Mouse (Mus musculus): ENCODE measurements at regions not wholly inside any gene's neighbourhood (a gene's known extent, or its start where the extent isn't known, plus 50 kb on each side); places are given as distances from the start of the nearest gene placed in this dataset.

GRCm38 (mm10) chr2:38420498-38420897 lies 81.4 kb downstream of the Lhx2 start:
- DNase-seq, result no peak

- no peak for DNase-seq
These were observed 83.3 kb downstream of the Lhx2 start for GRCm38 (mm10) chr2:38422406-38422805.

- no peak for DNase-seq
These were observed 84.8 kb downstream of the Lhx2 start for GRCm38 (mm10) chr2:38423886-38424277.

GRCm38 (mm10) chr2:38424278-38424931 lies 85.3 kb downstream of the Lhx2 start:
- DNase-seq, result no peak

GRCm38 (mm10) chr2:38424976-38425375 lies 85.9 kb downstream of the Lhx2 start:
- no peak for DNase-seq

GRCm38 (mm10) chr2:38429752-38430378 lies 81.6 kb upstream of the Nek6 start:
- DNase-seq, result peak; percentile 92

- no peak for DNase-seq
These were observed 79.9 kb upstream of the Nek6 start for GRCm38 (mm10) chr2:38431546-38431945.

GRCm38 (mm10) chr2:38433736-38434135 lies 77.7 kb upstream of the Nek6 start:
- peak; percentile 41 for DNase-seq

GRCm38 (mm10) chr2:38436701-38437100 lies 74.7 kb upstream of the Nek6 start:
- no peak for DNase-seq

GRCm38 (mm10) chr2:38439191-38439590 lies 72.3 kb upstream of the Nek6 start:
- no peak for DNase-seq

- no peak for DNase-seq
These were observed 71.5 kb upstream of the Nek6 start for GRCm38 (mm10) chr2:38439973-38440372.

- no peak for DNase-seq
These were observed 62.4 kb upstream of the Nek6 start for GRCm38 (mm10) chr2:38449092-38449491.

- no peak for DNase-seq
These were observed 54.9 kb upstream of the Nek6 start for GRCm38 (mm10) chr2:38456571-38456970.

- DNase-seq, result no peak
These were observed 51.1 kb upstream of the Nek6 start for GRCm38 (mm10) chr2:38460367-38460766.

GRCm38 (mm10) chr2:38460825-38461540 lies 50.5 kb upstream of the Nek6 start:
- no peak for DNase-seq
